Mouse (Mus musculus) midbrain, embryonic 11.5 days (tissue): ENCODE results near the gene Sik3. TPM values are rescaled to one million over a fixed set of nuclear protein-coding genes. Genes with fewer than 3 reads are reported as not detected.
"Not testable (repeated sequence)": the region's sequence is repeated elsewhere in the genome, so short reads cannot be mapped to it uniquely, and the experiment has no call there.

Experiments
- ATAC-seq: fragments of 200-750 bp; cut with Nextera tagmentation; 2 replicates; pipeline ENCODE4 v1.8.0; 2017; ENCODE audit warnings: moderate TSS enrichment, moderate library complexity; ENCODE audit not compliant: low FRiP score
- DNase-seq: peaks from one replicate; pipeline ENCODE4 v3.0.0; 2015; ENCODE audit warnings: low spot score; ENCODE audit errors: missing footprints
- H3K27ac ChIP-seq: fragments of 300-500 bp; sonication (generic); 2 replicates; pipeline ENCODE4 v1.5.1; 2014; ENCODE audit warnings: low read depth, low read length
- H3K27me3 ChIP-seq: fragments of 300-500 bp; sonication (generic); 2 replicates; pipeline ENCODE4 v1.6.1; 2014; ENCODE audit warnings: mild to moderate bottlenecking, low read length, moderate library complexity, mixed read lengths; ENCODE audit not compliant: control insufficient read depth, insufficient read depth
- H3K36me3 ChIP-seq: fragments of 300-500 bp; sonication (generic); 2 replicates; pipeline ENCODE4 v1.6.1; 2014; ENCODE audit warnings: mild to moderate bottlenecking, low read length, moderate library complexity, mixed read lengths; ENCODE audit not compliant: control insufficient read depth, insufficient read depth
- H3K4me1 ChIP-seq: fragments of 300-500 bp; sonication (generic); 2 replicates; pipeline ENCODE4 v1.6.1; 2014; ENCODE audit warnings: low read length; ENCODE audit not compliant: control insufficient read depth, insufficient read depth
- H3K4me2 ChIP-seq: fragments of 300-500 bp; sonication (generic); 2 replicates; pipeline ENCODE4 v1.6.1; 2014; ENCODE audit warnings: mild to moderate bottlenecking, moderate library complexity
- H3K4me3 ChIP-seq: fragments of 300-500 bp; sonication (generic); 2 replicates; pipeline ENCODE4 v1.5.1; 2014; ENCODE audit warnings: low read depth, low read length
- H3K9ac ChIP-seq: fragments of 300-500 bp; sonication (generic); 2 replicates; pipeline ENCODE4 v1.6.1; 2014; ENCODE audit warnings: low read length
- H3K9me3 ChIP-seq: fragments of 300-500 bp; sonication (generic); 2 replicates; pipeline ENCODE4 v1.6.1; 2016; ENCODE audit warnings: low read length; ENCODE audit not compliant: control insufficient read depth
- WGBS: fragments of 180-500 bp; shearing (Covaris S2); extraction: QIAGEN DNeasy Blood & Tissue Kit; methylation state at CpG from one replicate; pipeline ENCODE4 v1.1.7; 2014; 5-methylcytosine and 5-hydroxymethylcytosine counted together
- polyA plus RNA-seq: library from polyadenylated mRNA; unstranded; fragments of >200 nt; fragmentation: Nextera tagmentation; extraction: Ambion mirVana; gene quantifications from 2 replicates; pipeline ENCODE4 v1.2.1, GENCODE M21; 2014

The Sik3 gene
- polyA plus RNA-seq, 1 experiment from 2014 or later: 8.9 TPM

DNA sequence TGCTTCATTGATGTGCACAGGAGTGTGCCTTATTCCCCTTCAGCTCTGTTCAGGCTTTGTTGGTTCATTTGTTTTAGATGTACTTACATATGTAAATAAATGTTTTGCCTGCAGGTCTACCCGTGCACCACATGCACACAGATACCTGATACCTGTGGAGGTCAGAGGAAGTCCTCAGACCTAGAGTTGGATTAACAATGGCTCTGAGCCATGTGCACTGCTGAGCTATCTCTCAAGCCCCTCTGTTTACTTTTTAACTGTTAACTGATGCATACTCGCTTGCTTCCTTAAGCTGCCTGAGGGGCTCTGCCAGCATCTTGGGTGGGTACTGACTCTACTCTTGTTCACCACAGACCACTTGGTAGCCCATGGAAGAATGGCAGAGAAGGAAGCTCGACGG lies 142.4 kb downstream of the Sik3 start:
- no peak overlapping the region for H3K27ac ChIP-seq
- ATAC-seq (no peak), DNase-seq (no peak)
- peaks cover 3% of the 10 kb centered on the region for H3K4me1 ChIP-seq
- H3K9ac ChIP-seq: no peak overlapping the region
- no peaks in the 10 kb centered on the region for H3K27me3 ChIP-seq
- no peak overlapping the region for H3K4me3 ChIP-seq
- no peaks in the 10 kb centered on the region for H3K9me3 ChIP-seq
- WGBS: 85% methylated on average over 4 of the region's 4 CpGs
- H3K4me2 ChIP-seq: no peak overlapping the region
- H3K36me3 ChIP-seq: no peaks in the 10 kb centered on the region

DNA sequence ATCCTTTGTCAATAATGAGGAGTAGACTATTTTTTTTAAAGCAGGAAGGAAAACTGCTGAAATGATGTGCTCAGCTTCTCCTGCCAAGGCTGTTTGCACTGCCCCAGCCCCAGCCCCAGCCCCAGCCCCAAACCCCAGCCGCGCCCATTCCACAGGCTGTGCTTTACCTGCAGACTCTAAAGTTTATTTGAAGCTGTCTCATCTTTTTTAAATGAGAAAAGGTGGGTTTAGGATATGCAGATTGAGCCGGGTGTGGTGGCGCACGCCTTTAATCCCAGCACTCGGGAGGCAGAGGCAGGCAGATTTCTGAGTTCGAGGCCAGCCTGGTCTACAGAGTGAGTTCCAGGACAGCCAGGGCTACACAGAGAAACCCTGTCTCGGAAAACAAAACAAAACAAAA lies 143.2 kb downstream of the Sik3 start:
- not testable (repeated sequence) for DNase-seq, H3K9ac ChIP-seq, H3K4me2 ChIP-seq, H3K36me3 ChIP-seq, H3K9me3 ChIP-seq, H3K27me3 ChIP-seq, H3K27ac ChIP-seq, H3K4me3 ChIP-seq, ATAC-seq, H3K4me1 ChIP-seq
- 97% methylated on average over 7 of the region's 8 CpGs for WGBS

DNA sequence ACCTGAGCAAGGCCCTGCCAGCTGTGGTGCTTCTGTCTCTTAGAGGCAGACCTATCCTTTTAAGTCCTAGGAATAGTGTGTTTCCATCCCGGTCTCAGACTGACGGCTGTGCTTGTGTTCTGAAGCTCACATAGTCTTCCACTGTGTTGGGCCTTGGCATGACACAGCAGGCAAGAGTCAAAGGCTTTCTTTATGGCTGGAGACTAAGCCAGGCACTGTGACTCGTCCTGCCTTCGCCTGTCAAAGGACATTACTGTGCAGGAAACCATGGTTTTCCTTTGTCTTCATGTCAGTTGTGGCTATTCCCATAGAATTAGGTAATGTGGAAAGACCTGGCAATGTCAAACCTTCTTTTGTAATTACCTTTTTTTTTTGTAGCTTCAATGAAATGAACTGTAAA lies 144.1 kb downstream of the Sik3 start:
- DNase-seq: no peak

DNA sequence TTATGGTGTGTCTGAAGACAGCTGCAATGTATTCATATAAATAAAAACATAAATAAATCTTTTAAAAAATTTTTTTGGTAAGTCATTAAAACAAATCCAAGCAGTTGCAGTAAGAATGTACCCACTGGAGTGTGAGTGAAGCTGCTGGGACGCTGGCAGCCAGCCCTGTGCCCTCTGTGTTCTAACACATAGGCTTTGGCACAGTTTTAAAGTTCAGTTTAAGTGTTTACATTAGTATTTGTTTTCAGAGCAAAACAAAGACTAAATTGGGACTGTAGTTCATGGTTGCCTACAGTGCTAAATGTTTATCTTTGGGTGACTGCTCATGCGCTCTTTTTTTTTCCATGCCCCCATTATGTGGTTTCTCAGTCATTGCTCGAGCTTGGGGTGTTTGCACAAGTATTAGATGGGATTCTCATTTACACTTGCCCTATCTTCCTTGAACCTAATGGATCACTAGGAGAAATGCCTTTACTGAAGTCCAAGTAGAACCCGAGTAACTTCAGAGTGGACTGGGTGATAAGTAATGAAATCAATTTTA lies 145.7 kb downstream of the Sik3 start:
- H3K4me3 ChIP-seq: no peak overlapping the region
- 90% methylated on average over 4 of the region's 4 CpGs for WGBS
- no peaks in the 10 kb centered on the region for H3K9me3 ChIP-seq
- no peak overlapping the region for H3K4me2 ChIP-seq
- no peak overlapping the region for H3K9ac ChIP-seq
- H3K4me1 ChIP-seq: peaks cover 3% of the 10 kb centered on the region; the same call in 1 of the 2 replicates
- no peak for DNase-seq
- H3K27me3 ChIP-seq: no peaks in the 10 kb centered on the region
- no peak overlapping the region for H3K27ac ChIP-seq
- no peaks in the 10 kb centered on the region for H3K36me3 ChIP-seq
- no peak for ATAC-seq

More for the DNA sequence above, 144.1 kb downstream of the Sik3 start:
- no peak for ATAC-seq
- WGBS: 59% methylated on average over 4 of the region's 4 CpGs
- Histone ChIP-seq H3K4me2 (no peak overlapping the region), H3K9me3 (no peaks in the 10 kb centered on the region), H3K4me1 (peaks cover 3% of the 10 kb centered on the region), H3K9ac (no peak overlapping the region), H3K27ac (no peak overlapping the region), H3K36me3 (no peaks in the 10 kb centered on the region), H3K4me3 (no peak overlapping the region), H3K27me3 (no peaks in the 10 kb centered on the region)

DNA sequence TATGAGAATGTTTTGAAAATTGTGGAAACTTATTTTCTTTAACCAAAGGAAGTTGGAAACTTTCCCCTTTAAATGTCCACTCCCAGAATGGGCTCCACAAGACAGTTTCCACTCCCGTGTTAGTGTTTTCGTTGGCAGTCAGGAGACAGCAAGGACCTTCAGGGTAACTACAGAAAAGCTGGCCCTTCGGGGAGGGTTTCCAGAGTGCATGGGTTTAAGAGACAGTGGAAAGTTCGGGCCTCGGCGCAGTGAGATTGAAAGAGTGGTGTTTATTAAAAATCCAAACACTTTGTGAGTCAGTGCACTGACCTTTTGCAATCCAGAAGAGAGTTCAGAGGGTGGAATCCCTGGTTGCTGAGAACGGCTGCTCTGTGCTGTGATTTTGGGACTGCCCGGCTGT lies 150.8 kb downstream of the Sik3 start:
- Histone ChIP-seq H3K4me2 (no peak overlapping the region), H3K27ac (no peak overlapping the region), H3K36me3 (no peaks in the 10 kb centered on the region), H3K4me3 (no peak overlapping the region), H3K9me3 (no peaks in the 10 kb centered on the region), H3K9ac (no peak overlapping the region), H3K27me3 (no peaks in the 10 kb centered on the region), H3K4me1 (no peaks in the 10 kb centered on the region)
- WGBS: 86% methylated on average over 8 of the region's 8 CpGs
- DNase-seq: no peak
- ATAC-seq: no peak

DNA sequence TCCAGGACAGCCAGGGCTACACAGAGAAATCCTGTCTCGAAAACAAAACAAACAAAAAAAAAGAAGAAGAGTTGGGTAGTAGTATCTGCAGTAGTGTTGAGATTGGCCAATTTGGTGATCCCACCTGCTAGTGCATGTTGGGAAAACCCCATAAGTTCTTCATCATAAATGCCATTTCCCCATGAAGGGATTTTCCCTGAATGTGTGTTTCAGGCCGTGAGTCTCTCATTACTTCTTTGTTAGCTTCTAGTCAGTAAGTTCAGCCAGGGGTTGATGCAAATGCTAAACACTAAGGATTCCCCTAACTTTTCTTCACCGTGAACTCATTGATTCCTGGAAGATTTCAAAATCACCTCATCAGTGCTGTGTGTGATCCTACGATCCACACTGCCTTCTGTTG lies 156.2 kb downstream of the Sik3 start:
- H3K27ac ChIP-seq: no peak overlapping the region
- no peak overlapping the region for H3K4me2 ChIP-seq
- WGBS: 91% methylated on average over 4 of the region's 4 CpGs
- no peaks in the 10 kb centered on the region for H3K27me3 ChIP-seq
- DNase-seq (no peak), ATAC-seq (no peak)
- no peaks in the 10 kb centered on the region for H3K9me3 ChIP-seq
- H3K4me3 ChIP-seq: no peak overlapping the region
- no peak overlapping the region for H3K9ac ChIP-seq
- H3K4me1 ChIP-seq: no peaks in the 10 kb centered on the region
- no peaks in the 10 kb centered on the region for H3K36me3 ChIP-seq

DNA sequence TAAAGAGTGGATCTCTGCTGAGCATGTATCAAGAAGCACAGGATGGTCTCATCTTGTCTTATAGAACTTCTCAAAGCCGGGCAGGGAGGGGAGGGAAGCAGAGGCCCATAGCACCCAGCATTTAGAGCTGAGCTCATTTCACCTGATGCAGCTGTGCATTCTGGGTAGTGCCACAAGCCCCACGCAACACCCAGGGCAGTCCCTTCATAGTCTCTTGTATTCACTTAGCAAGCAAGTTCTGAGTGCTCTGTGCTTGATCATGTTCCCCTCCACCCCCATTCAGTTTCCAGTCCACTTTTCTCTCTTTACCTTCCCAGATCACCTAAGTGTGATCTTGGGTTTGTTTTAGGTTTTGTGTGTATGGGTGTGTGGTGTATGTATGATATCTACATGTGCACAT lies 159.6 kb downstream of the Sik3 start:
- 86% methylated on average over 2 of the region's 2 CpGs for WGBS
- H3K4me3 ChIP-seq: no peak overlapping the region
- no peaks in the 10 kb centered on the region for H3K4me1 ChIP-seq
- H3K9me3 ChIP-seq: no peaks in the 10 kb centered on the region
- no peaks in the 10 kb centered on the region for H3K36me3 ChIP-seq
- no peak overlapping the region for H3K27ac ChIP-seq
- no peak overlapping the region for H3K9ac ChIP-seq
- no peaks in the 10 kb centered on the region for H3K27me3 ChIP-seq
- DNase-seq (no peak), ATAC-seq (no peak)
- H3K4me2 ChIP-seq: no peak overlapping the region

DNA sequence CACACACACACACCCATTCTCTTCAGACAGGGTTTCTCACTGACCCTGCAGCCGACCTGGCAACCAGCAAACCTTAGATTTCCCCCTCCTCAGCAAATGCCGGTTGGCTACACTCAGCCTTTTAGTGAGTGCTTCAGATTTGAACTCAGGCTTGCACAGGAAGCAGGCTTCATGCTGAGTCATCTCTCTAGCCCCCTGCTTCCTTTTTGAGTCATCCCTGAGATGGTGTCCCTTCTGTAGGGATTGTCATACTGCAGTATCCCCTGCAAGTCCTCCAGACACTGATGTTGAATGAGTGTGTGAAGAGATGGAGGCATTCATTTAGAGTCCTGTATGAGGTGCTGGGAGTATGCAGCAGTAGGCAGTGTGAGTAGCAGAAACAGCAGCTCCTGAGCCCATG lies 160.3 kb downstream of the Sik3 start:
- Histone ChIP-seq H3K9me3 (no peaks in the 10 kb centered on the region), H3K4me1 (no peaks in the 10 kb centered on the region), H3K4me3 (no peak overlapping the region), H3K27me3 (no peaks in the 10 kb centered on the region), H3K4me2 (no peak overlapping the region), H3K9ac (no peak overlapping the region), H3K27ac (no peak overlapping the region), H3K36me3 (no peaks in the 10 kb centered on the region)
- DNase-seq (no peak), ATAC-seq (no peak)
- 68% methylated on average over 2 of the region's 2 CpGs for WGBS

DNA sequence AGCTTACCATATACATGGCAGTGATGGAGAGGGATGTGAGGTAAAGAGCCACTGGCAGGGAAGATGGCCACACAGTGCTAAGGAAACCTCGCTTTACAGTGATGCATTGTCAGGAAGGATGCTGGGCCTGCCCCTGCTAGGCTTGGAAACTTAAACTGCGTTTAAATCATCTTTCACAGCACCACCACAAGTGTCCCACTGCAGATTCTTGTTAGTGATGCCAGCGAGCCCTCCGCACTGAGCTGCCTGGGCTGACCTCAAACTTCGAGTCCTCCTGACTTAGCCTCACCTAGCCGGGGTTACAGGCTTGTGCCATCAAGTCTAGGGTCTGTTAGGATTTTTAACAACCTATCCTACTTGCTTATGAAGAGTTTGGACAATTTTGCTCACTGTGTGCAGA lies 161.3 kb downstream of the Sik3 start:
- H3K9ac ChIP-seq: no peak overlapping the region
- H3K36me3 ChIP-seq: no peaks in the 10 kb centered on the region
- no peak overlapping the region for H3K4me3 ChIP-seq
- no peaks in the 10 kb centered on the region for H3K27me3 ChIP-seq
- DNase-seq (no peak), ATAC-seq (no peak)
- no peak overlapping the region for H3K27ac ChIP-seq
- H3K9me3 ChIP-seq: no peaks in the 10 kb centered on the region
- no peaks in the 10 kb centered on the region for H3K4me1 ChIP-seq
- 89% methylated on average over 6 of the region's 6 CpGs for WGBS
- H3K4me2 ChIP-seq: no peak overlapping the region
